Mouse (Mus musculus): Measurements from ENCODE around the gene Zmym2.

DNA sequence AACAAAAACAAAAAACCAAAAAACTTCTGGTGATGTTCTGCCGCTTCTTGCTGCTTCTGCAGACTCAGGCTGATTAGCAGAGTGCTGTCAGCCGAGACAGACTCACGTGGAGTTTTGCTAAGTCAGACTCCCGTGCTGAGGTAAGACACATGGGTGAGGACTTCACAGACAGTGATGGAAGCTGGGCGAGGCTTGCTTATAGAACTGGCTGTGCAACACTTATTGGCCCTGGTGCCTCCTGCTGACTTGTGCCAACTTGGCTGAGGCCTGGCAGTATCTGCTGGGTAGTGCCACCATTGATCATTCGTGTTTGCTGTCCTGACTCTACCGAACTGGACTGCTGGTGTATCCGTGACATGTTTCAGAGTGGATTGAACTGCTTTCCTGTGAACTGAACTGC is 22.4 kb upstream of the Zmym2 start:
- TF ChIP-seq GATA1 (IDR thresholded peaks at IDR 0.05; ENCODE audit: low read length) (no peak), TAL1 (IDR thresholded peaks at IDR 0.05; ENCODE audit: low read length) (no peak)

Data from erythroblast, embryonic 14.5 days (primary cell).